Mouse (Mus musculus) liver, postnatal 0 days (tissue): Measurements from ENCODE around the gene Dpf2.

Experiments used
- CTCF ChIP-seq: sonication (generic); IDR thresholded peaks from 2 replicates; pipeline ENCODE4 v1.5.1; 2016; ENCODE audit warnings: antibody characterized with exemption, low read depth
- EP300 ChIP-seq: IDR thresholded peaks from 2 replicates; pipeline ENCODE4 v1.6.1; 2016; ENCODE audit warnings: antibody characterized with exemption, low read depth, mild to moderate bottlenecking

GRCm38 (mm10) chr19:5850860-5851259 is 62.0 kb downstream of the Dpf2 start:
- TF ChIP-seq CTCF (no peak), EP300 (no peak)
